Mouse (Mus musculus): ENCODE measurements around the gene D130043K22Rik.

- TF ChIP-seq CTCF (IDR thresholded peaks at IDR 0.05; ENCODE audit: control insufficient read depth, insufficient read depth, insufficient read length) (no peak), MYOG (IDR thresholded peaks at IDR 0.05; ENCODE audit: control insufficient read depth, extremely low read depth, insufficient read length) (no peak), CEBPB (IDR thresholded peaks at IDR 0.05; ENCODE audit: low read depth) (no peak), MAX (IDR thresholded peaks at IDR 0.05) (no peak), USF1 (IDR thresholded peaks at IDR 0.05; ENCODE audit: low read depth) (no peak), FOSL1 (IDR thresholded peaks at IDR 0.05; ENCODE audit: insufficient read depth, low read length, poor library complexity, severe bottlenecking) (no peak), MYOD1 (IDR thresholded peaks at IDR 0.05; ENCODE audit: control insufficient read depth, insufficient read length, low read depth) (no peak)
Observed at GRCm38 (mm10) chr13:24936772-24937107, 91.8 kb downstream of the D130043K22Rik start.
